Mouse (Mus musculus): ENCODE measurements around the gene Mrps34.
A peak's percentile ranks its signal among the peaks of the same experiment; 100 is the strongest.

The Mrps34 gene

GRCm38 (mm10) chr17:24881738-24882440 is 13.0 kb upstream of the Mrps34 start:
- peak; percentile 64 to 70 for DNase-seq

DNA sequence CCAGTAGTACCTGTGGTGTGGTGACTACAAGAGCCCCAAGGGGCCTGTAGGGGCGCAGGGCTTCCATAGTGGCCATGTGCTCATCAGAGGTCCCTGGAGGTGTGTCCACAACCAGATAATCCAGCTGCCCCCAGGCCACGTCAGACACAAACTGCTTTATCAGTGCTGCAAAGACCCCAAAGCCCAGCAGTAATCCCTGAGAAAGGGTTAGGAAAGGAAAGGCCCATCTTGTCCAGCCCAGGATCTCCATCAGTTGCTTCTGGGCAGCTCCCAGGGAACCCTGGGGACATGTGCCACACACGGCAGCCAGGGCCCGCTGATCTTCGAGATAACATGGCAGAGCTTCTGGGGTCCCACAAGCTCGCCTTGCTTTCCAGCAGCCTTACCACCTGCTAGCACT is 10.5 kb upstream of the Mrps34 start:
- DNase-seq = no peak

DNA sequence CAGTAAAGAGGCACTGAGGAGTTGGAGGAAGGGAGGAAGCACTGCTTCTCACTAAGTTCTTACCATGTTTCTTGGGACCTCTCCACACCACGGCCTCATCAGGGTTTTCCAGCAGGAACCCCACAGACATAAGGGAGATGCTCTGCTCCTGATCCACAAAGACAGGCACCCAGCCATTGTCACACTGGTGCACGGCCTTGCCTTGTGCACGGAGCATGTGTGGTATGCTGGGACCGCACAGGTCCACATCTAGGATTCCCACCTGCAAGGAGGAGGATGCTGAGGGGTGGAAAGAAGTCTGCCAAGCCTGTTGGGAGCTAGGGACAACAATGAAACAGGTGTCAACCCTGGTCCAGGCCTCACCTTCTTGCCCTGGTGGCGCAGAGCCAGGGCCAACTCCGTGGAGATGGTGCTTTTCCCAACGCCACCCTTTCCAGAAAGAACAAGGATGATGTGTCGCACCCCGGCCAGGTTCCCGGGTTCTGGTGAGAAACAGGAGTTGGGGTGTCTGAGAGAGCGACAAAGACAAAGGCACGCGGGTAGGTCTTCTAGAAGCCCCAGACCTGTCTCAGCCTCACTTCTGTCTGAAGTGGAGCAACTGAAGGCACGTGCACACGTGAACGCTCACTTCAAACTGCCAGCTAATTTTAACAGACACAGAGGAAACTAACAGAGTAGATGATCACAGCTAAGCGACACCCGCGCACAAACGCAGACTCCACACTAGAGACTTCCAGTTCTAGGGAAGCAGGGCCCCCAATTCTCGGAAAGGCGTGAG is 9.4 kb upstream of the Mrps34 start:
- DNase-seq = peak in 1 of 2 experiments; percentile 43

DNA sequence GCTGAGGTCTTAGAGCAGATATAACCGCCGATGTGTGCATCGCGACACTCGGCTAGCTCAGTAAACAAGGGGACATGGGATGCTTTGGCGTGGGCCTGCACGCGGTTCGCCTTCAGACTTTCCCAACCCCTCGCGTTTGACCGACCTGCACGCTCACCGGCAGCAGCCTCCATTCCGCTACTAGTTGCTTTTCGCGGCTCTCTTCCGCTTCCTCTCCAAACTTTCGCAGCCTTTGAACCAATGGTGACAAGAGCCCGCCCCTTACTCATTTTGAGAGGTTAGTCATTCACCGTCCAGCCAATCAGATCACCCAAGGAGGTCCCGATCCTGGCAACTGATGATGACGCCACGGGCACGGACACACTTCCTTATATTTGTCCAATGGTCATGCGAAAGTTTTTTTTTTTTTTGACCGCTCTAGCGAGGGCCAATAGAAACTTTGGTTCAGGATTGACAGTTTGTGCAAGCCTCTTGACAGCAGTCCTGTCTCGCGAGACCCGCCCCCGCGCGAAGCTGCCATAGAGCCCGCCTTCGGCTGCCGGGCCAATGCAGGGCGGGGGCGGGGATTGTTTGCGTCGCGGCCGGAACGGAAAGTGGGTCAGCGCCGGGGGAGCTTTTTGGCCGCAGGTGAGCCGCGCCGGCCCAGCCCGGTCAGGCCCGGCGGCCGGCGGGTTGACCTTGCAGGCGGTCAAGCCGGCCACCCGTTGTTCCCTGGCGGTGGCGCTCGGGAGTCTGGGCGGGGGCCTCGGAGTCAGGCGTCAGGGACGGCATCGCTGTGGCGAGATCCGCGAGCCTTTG is 8.6 kb upstream of the Mrps34 start, which contains the start of the genes Nubp2 and Spsb3:
Gene Nubp2 (minus strand): TSS at position 216 of the 798 bp plus-strand sequence.
Gene Spsb3 (plus strand): TSS at position 510 of the 798 bp plus-strand sequence.
- peak; percentile 99 to 100 for DNase-seq

GRCm38 (mm10) chr17:24886932-24887271 is 8.0 kb upstream of the Mrps34 start:
- DNase-seq = no peak

- peak; percentile 45 to 61 for DNase-seq
Measured at GRCm38 (mm10) chr17:24887291-24888080, 7.4 kb upstream of the Mrps34 start.

GRCm38 (mm10) chr17:24888862-24889261 is 6.1 kb upstream of the Mrps34 start:
- no peak for DNase-seq

DNA sequence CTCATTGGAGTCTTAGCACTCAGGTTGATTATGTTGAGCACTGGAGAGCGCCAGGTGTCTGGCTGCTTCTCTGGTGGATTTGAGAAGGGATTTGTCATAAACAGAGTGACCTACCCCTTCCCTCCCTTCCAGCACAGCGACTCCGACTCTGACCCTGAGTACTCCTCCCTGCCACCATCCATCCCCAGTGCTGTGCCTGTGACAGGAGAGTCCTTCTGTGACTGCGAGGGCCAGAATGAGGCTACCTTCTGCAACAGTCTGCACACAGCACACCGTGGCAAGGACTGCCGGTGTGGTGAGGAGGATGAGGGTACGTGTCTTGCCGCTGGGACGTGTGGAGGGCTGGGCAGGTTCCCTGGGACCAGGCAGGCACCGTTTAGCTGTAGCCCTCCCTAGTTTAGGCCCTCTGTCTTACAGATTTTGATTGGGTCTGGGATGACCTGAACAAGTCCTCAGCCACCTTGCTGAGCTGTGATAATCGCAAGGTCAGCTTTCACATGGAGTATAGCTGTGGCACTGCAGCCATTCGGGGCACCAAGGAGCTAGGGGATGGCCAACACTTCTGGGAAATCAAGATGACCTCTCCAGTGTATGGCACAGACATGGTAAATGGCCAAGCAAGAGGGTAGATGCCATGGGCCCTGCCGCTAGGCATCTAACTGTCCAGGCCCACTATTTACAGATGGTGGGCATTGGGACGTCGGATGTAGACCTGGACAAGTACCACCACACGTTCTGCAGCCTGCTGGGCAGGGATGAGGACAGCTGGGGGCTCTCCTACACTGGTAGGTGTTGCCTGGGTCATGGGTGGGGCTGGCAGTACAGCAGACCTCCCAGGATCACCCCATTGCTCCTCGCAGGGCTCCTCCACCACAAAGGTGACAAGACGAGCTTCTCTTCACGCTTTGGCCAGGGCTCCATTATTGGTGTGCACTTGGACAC is 4.5 kb upstream of the Mrps34 start:
- no peak for DNase-seq

DNA sequence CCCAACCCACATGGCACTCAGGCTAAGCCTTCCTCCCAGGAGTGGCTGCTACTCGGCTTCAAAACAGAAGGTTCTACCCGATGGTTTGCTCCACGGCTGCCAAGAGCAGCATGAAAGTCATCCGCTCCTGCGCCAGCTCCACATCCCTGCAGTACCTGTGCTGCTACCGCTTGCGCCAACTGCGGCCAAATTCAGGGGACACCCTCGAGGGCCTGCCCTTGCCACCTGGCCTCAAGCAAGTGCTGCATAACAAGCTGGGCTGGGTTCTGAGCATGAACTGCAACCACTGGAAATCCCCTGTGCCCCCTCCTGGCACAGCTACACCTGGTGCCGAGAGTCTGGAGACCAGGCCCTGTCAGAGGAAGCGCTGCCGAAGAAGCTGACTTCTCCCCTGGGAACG is 3.6 kb upstream of the Mrps34 start:
- DNase-seq = peak; percentile 53 to 57

DNA sequence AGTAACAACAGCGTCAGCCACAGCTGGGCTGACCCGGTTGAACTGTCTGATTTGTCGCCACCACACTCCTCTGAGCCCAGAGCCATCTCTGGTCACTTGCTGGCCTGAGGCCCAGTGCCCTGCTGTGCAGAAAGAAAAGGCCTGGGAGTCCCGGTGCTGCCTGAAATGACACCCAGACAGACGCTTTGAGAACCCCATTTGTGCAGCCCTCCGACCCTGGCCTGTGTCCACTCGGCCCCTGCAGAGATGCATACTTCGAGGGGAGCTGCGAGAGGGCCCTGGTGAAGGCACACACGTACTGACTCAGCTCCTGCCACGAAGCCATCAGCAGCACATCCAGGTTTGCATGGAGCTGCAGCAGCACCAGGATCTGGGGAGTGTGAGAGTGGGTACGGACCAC is 2.1 kb upstream of the Mrps34 start:
- peak in 1 of 2 experiments; percentile 48 for DNase-seq

GRCm38 (mm10) chr17:24893276-24893675 is 1.6 kb upstream of the Mrps34 start:
- no peak for DNase-seq

DNA sequence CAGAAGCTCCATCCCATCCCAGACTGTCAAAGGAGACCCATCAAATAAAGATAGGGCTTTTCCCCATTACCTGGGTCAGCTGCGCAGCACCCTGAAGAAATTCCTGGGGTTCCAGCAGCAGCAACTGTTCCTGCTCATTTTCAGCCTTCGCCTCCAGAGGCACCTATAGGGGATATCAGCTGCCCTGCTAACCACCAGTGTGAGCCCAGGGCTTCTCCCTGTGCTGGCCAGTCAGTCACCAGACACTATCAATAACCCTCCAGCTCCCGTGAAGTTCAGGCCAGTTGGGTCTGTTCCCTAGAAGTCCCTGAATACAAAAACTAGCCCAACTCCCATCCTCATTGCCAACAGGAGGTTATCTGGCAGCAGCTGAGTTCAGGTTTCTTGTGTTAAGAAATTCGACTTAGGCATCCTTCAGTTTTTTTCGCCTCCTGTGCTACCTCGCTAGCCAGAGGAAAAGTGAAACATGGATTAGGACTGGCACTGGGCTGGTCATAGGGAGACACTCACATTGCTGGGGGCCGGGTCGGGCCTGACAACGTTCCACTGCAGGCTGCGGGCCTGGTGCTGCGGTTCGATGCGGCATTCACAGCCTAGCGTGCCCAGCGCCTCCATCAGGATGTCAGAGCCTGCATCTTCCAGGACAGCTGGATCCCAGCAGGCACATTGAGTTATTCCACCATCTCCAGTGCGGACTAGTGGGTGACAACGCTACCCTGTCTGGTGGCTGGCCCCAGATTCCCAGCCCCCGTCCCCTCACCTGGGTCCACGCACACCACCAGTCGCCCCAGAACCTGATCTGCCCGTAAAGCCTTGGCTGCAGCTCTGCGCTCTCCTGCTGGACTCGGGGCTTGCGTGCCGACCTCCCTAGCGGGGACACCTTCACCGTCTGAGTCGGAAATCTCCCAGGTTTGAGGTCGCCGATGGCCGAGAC is 588 bp upstream of the Mrps34 start:
- DNase-seq = peak in 1 of 2 experiments; percentile 43

DNA sequence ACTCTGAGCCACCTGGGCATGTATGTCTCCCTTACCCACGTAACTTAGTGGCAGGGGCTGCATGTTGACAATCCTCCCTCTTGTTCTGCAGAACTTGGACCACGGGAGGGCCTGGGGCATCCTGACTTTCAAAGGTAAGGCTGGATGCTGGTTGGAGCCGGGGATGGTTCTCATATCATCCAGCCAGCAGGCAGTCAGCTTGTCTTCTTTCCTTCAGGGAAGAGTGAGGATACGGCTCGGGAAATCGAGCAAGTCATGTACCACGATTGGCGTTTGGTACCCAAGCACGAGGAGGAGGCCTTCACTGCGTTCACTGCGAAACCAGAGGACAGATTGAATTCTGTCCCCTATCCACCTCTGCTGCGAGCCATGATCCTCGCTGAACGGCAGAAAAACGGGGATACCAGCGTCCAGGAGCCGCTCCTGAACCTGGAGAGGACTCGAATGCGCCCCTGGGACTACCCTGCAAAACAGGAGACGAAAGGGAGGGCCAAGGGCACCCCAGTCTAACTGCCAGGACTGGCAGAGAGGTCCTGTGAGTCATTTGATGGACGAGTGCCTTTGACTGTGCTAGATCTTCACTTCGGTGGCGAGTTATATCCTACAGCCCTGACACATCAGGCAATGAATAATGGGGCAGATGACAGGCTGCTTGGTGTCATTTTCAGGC is 790 bp downstream of the Mrps34 start:
- peak; percentile 37 to 48 for DNase-seq

DNA sequence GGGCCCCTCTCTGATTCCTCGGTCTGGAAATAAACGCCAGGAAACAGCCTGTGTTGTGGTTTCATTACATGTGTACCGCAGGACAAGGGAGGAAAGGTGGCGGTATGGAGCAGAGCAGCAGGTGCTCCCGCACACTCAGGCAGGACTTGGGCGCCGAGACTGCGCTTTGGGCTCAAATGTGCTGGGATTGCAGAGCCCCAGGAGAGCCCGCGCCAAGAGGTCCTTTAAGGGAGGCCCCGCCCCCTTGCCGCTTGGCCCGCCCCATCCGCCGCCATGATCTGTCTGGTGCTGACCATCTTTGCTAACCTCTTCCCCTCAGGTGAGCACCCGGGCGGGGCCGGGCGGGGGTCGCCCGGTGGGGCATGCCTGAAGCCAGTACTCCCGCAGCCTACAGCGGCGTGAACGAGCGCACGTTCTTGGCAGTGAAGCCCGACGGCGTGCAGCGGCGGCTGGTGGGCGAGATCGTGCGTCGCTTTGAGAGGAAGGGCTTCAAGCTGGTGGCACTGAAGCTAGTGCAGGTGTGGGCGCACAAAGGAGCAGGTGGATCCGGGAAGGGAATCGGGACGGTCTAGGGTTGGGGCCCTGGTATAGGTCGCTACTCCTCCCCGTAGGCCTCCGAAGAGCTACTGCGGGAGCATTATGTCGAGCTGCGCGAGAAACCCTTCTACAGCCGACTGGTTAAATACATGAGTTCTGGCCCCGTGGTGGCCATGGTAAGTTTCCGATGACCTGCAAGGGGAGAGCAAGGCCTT is 1.5 kb downstream of the Mrps34 start, which contains the start of gene Nme3:
Gene Nme3 (plus strand): TSS at position 260 of the 752 bp plus-strand sequence.
- peak; percentile 85 to 89 for DNase-seq

DNA sequence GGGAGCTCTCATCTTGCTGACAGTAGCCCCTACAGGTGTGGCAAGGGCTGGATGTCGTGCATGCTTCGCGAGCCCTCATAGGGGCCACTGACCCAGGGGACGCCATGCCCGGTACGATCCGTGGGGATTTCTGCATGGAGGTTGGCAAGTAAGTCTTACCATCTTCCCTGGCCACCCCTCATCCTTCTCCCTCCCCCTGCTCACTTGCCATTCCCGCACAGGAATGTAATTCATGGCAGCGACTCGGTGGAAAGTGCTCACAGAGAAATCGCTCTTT is 2.0 kb downstream of the Mrps34 start:
- peak in 1 of 2 experiments; percentile 48 for DNase-seq

DNA sequence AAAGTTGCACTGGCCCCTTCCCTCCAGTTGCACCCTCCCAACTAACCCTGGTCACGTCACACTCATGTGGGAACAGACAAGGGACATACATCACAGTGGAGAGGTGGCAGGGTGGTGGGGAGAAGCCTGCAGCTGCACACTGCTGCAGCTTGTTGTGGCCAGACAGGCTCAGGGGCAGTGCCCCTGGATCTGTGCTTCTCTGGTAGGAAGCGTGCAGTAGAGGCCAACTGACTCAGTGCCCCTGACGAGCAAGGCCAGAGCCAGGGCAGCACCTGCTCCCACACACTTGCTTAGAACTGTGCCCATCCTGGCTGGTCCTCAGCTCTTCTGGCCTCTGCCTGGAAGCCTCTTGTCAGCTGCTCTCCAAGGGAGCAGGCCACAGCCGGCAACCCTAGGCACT is 2.7 kb downstream of the Mrps34 start:
- DNase-seq = no peak

GRCm38 (mm10) chr17:24898041-24898854 is 3.3 kb downstream of the Mrps34 start:
- peak in 1 of 2 experiments; percentile 57 for DNase-seq

DNA sequence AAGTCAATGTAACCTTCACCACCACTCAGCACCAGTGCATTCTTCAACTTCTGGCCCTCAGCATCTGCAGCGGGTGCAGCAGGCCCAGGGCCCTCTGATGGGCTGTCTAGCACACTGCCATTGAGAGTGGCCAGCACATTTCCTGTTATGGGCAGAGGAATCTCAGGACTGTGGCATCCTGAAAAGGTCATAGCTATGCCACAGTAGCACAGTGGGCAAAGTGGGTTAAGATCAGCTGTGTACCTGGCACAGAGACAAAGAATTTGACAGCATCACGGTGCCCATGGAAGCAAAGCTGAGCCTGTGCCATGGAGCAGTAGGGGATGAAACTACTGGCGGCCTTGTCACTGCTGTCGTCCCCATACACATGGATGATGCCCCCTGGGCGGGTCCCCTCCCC is 4.2 kb downstream of the Mrps34 start:
- no peak for DNase-seq
